Mouse (Mus musculus): ENCODE measurements around the gene Lrrc19. TPM values are rescaled to one million over a fixed set of nuclear protein-coding genes. Genes with fewer than 3 reads are reported as not detected.
A peak's percentile ranks its signal among the peaks of the same experiment; 100 is the strongest.
"Not testable (repeated sequence)": the region's sequence is repeated elsewhere in the genome, so short reads cannot be mapped to it uniquely, and the experiment has no call there.

Lrrc19 gene
- total RNA-seq (2015; ENCODE audit: low replicate concordance) (not detected in 2 replicates), total RNA-seq (2017; ENCODE audit: low replicate concordance) (not detected in 2 replicates)

GRCm38 (mm10) chr4:94649920-94650319, at the start of gene Lrrc19:
Gene Lrrc19, minus strand, starts transcription at chr4:94650144.
- ATAC-seq (replicated peaks; ENCODE audit: low FRiP score, poor library complexity, severe bottlenecking) = no peak

- ATAC-seq (replicated peaks; ENCODE audit: low FRiP score, poor library complexity, severe bottlenecking) = no peak
These were observed 46.4 kb upstream of the Lrrc19 start for GRCm38 (mm10) chr4:94696368-94696767.

- peak; percentile 61 for ATAC-seq (replicated peaks; ENCODE audit: low FRiP score, poor library complexity, severe bottlenecking)
These were observed 42.2 kb upstream of the Lrrc19 start for GRCm38 (mm10) chr4:94692175-94692574.

GRCm38 (mm10) chr4:94691078-94691477, 41.1 kb upstream of the Lrrc19 start:
- ATAC-seq (replicated peaks; ENCODE audit: low FRiP score, poor library complexity, severe bottlenecking) = peak; percentile 65

GRCm38 (mm10) chr4:94689804-94690203, 39.9 kb upstream of the Lrrc19 start:
- ATAC-seq (replicated peaks; ENCODE audit: low FRiP score, poor library complexity, severe bottlenecking) = not testable (repeated sequence)

- no peak for ATAC-seq (replicated peaks; ENCODE audit: low FRiP score, poor library complexity, severe bottlenecking)
These were observed 33.4 kb upstream of the Lrrc19 start for GRCm38 (mm10) chr4:94683305-94683704.

- ATAC-seq (replicated peaks; ENCODE audit: low FRiP score, poor library complexity, severe bottlenecking) = no peak; the same call in 1 of the 2 replicates
These were observed 32.1 kb upstream of the Lrrc19 start for GRCm38 (mm10) chr4:94682029-94682428.

GRCm38 (mm10) chr4:94681181-94681580, 31.2 kb upstream of the Lrrc19 start:
- no peak for ATAC-seq (replicated peaks; ENCODE audit: low FRiP score, poor library complexity, severe bottlenecking)

GRCm38 (mm10) chr4:94680662-94681061, 30.7 kb upstream of the Lrrc19 start:
- ATAC-seq (replicated peaks; ENCODE audit: low FRiP score, poor library complexity, severe bottlenecking) = no peak

- ATAC-seq (replicated peaks; ENCODE audit: low FRiP score, poor library complexity, severe bottlenecking) = no peak; the same call in 1 of the 2 replicates
These were observed 19.8 kb upstream of the Lrrc19 start for GRCm38 (mm10) chr4:94669718-94670117.

GRCm38 (mm10) chr4:94650426-94651175, 657 bp upstream of the Lrrc19 start:
- ATAC-seq (replicated peaks; ENCODE audit: low FRiP score, poor library complexity, severe bottlenecking) = not testable (repeated sequence)

GRCm38 (mm10) chr4:94643141-94643540, 6.8 kb downstream of the Lrrc19 start:
- no peak for ATAC-seq (replicated peaks; ENCODE audit: low FRiP score, poor library complexity, severe bottlenecking)

- no peak for ATAC-seq (replicated peaks; ENCODE audit: low FRiP score, poor library complexity, severe bottlenecking)
These were observed 29.9 kb downstream of the Lrrc19 start for GRCm38 (mm10) chr4:94620077-94620476.

- peak; percentile 41; the same call in 1 of the 2 replicates for ATAC-seq (replicated peaks; ENCODE audit: low FRiP score, poor library complexity, severe bottlenecking)
These were observed 35.3 kb downstream of the Lrrc19 start for GRCm38 (mm10) chr4:94614627-94615006.

- ATAC-seq (replicated peaks; ENCODE audit: low FRiP score, poor library complexity, severe bottlenecking) = peak; percentile 97
These were observed 35.8 kb downstream of the Lrrc19 start, which contains the start of gene Ift74 for GRCm38 (mm10) chr4:94613972-94614626. Gene Ift74, plus strand, starts transcription at chr4:94614491.

- no peak for ATAC-seq (replicated peaks; ENCODE audit: low FRiP score, poor library complexity, severe bottlenecking)
These were observed 39.6 kb downstream of the Lrrc19 start for GRCm38 (mm10) chr4:94610339-94610738.

- no peak for ATAC-seq (replicated peaks; ENCODE audit: low FRiP score, poor library complexity, severe bottlenecking)
These were observed 44.4 kb downstream of the Lrrc19 start for GRCm38 (mm10) chr4:94605591-94605990.

GRCm38 (mm10) chr4:94604452-94605019, 45.4 kb downstream of the Lrrc19 start:
- no peak for ATAC-seq (replicated peaks; ENCODE audit: low FRiP score, poor library complexity, severe bottlenecking)

GRCm38 (mm10) chr4:94603031-94603629, 46.8 kb downstream of the Lrrc19 start, which contains the start of gene Plaa:
Gene Plaa, minus strand, starts transcription at chr4:94603244.
- ATAC-seq (replicated peaks; ENCODE audit: low FRiP score, poor library complexity, severe bottlenecking) = peak; percentile 97

- peak; percentile 62 for ATAC-seq (replicated peaks; ENCODE audit: low FRiP score, poor library complexity, severe bottlenecking)
These were observed 47.4 kb downstream of the Lrrc19 start for GRCm38 (mm10) chr4:94602496-94603030.

Data from erythroblast, adult 5-6 weeks (primary cell).